In the genomic region with DNA sequence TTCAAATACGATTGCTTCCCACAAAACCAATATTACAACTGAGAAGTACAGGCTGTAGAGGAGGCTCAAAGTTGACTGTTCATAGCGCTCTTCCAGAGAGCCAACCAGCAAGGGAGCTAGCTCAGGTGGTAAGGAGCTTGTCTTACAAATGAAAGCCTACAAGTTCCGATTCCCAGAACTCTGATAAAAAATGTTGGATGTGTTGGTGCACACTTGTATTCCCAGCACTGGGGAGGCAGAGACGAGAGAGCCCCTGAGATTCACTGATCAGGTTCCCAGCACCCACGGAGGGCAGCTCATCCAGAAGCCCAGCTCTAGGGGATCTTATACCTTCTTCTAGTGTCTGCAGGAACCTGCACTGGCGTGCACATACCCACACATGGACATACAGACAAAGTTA, we compare ENCODE assay signal across 21 mouse cellular contexts.
DNase-seq lines count a peak whose midpoint lies in the region; ATAC-seq lines count a peak whose summit lies in the region.
"Had no signal": no experiment of that assay in that cellular context is flagged by ENCODE, and none has a peak within 500 bp of the region (broad histone marks: within the 10 kb centered on the region; RNA-seq: fewer than 3 reads in every experiment).

No protein-coding gene starts in this region.

- no peaks in the 10 kb centered on the region for H3K9me3 ChIP-seq in heart, embryonic 11.5 days (replicated peaks; ENCODE audit: control insufficient read depth, low read length)
- no peaks in the 10 kb centered on the region for H3K9me3 ChIP-seq in heart, embryonic 10.5 days
- H3K9me3 ChIP-seq in midbrain, embryonic 11.5 days (ENCODE audit: control insufficient read depth, low read length) = no peaks in the 10 kb centered on the region; the same call in 1 of the 2 replicates
- H3K9me3 ChIP-seq in midbrain, embryonic 13.5 days = no peaks in the 10 kb centered on the region

- no peak overlapping the region for H3K4me3 ChIP-seq in heart, embryonic 11.5 days (ENCODE audit: low read depth, low read length)
- no peak overlapping the region for H3K4me3 ChIP-seq in heart, embryonic 10.5 days
- no peak overlapping the region for H3K4me3 ChIP-seq in midbrain, embryonic 11.5 days (ENCODE audit: low read depth, low read length)
- H3K4me3 ChIP-seq in midbrain, embryonic 13.5 days (replicated peaks) = no peak overlapping the region

- DNase-seq in heart, adult 11 months = peak; percentile 72
- peak; percentile 59 for DNase-seq in heart, embryonic 10.5 days (ENCODE audit: low spot score)
- no peak for DNase-seq in heart, postnatal 4 days
- peak; percentile 39 for DNase-seq in midbrain, embryonic 11.5 days (ENCODE audit: low spot score, missing footprints)
- DNase-seq: adrenal gland, adult 2 months; adrenal gland, adult 8-10 months; adrenal gland, postnatal 10 days; adrenal gland, postnatal 14 days; adrenal gland, postnatal 25 days; adrenal gland, postnatal 36 days; B cell, adult 2 months; cerebellum, adult 11 months; cerebellum, adult 11-12 months; cerebellum, adult 18-20 months had no signal

- H3K27ac ChIP-seq in heart, embryonic 11.5 days (ENCODE audit: low read depth, low read length) = no peak overlapping the region
- no peak overlapping the region for H3K27ac ChIP-seq in heart, embryonic 10.5 days
- H3K27ac ChIP-seq in midbrain, embryonic 11.5 days (ENCODE audit: low read depth, low read length) = no peak overlapping the region
- H3K27ac ChIP-seq in midbrain, embryonic 13.5 days = no peak overlapping the region

- no peak overlapping the region for H3K4me2 ChIP-seq in heart, embryonic 11.5 days
- H3K4me2 ChIP-seq in midbrain, embryonic 11.5 days = no peak overlapping the region
- H3K4me2 ChIP-seq in midbrain, embryonic 13.5 days (replicated peaks) = no peak overlapping the region

- WGBS in heart, embryonic 11.5 days (ENCODE audit: insufficient replicate concordance) = 84% methylated on average over 6 of the region's 6 CpGs
- 84% methylated on average over 6 of the region's 6 CpGs for WGBS in heart, embryonic 10.5 days
- WGBS in midbrain, embryonic 11.5 days = 92% methylated on average over 6 of the region's 6 CpGs
- WGBS in midbrain, embryonic 13.5 days = 95% methylated on average over 6 of the region's 6 CpGs

- H3K27me3 ChIP-seq in heart, embryonic 11.5 days (ENCODE audit: control insufficient read depth, insufficient read depth, low read length) = no peaks in the 10 kb centered on the region
- H3K27me3 ChIP-seq in heart, embryonic 10.5 days (ENCODE audit: insufficient read depth, poor library complexity, severe bottlenecking) = no peaks in the 10 kb centered on the region; the same call in 1 of the 2 replicates
- H3K27me3 ChIP-seq in midbrain, embryonic 11.5 days (ENCODE audit: control insufficient read depth, insufficient read depth, low read length) = no peaks in the 10 kb centered on the region
- no peaks in the 10 kb centered on the region for H3K27me3 ChIP-seq in midbrain, embryonic 13.5 days
- H3K27me3 ChIP-seq: CH12.LX, Patski had no signal

- no peak for ATAC-seq in heart, embryonic 11.5 days (replicated peaks; ENCODE audit: insufficient number of reproducible peaks, low FRiP score, low TSS enrichment)
- no peak for ATAC-seq in midbrain, embryonic 11.5 days (ENCODE audit: low FRiP score)
- ATAC-seq in midbrain, embryonic 13.5 days = no peak
- ATAC-seq: activated CD4-positive, CD25-positive, alpha-beta regulatory T cell, adult 4 months; CD4-positive, CD25-positive, alpha-beta regulatory T cell, adult 4 months; Patski had no signal

- H3K9ac ChIP-seq in heart, embryonic 11.5 days (ENCODE audit: low read depth, low read length) = no peak overlapping the region
- H3K9ac ChIP-seq in midbrain, embryonic 11.5 days (ENCODE audit: low read length) = no peak overlapping the region
- H3K9ac ChIP-seq in midbrain, embryonic 13.5 days (replicated peaks) = no peak overlapping the region

- no peaks in the 10 kb centered on the region for H3K4me1 ChIP-seq in heart, embryonic 11.5 days (ENCODE audit: control insufficient read depth, insufficient read depth, low read length)
- no peaks in the 10 kb centered on the region for H3K4me1 ChIP-seq in heart, embryonic 10.5 days
- H3K4me1 ChIP-seq in midbrain, embryonic 11.5 days (ENCODE audit: control insufficient read depth, insufficient read depth, low read length) = peaks cover 6% of the 10 kb centered on the region; the same call in 1 of the 2 replicates
- peaks cover 15% of the 10 kb centered on the region for H3K4me1 ChIP-seq in midbrain, embryonic 13.5 days (replicated peaks)

- H3K36me3 ChIP-seq in heart, embryonic 11.5 days (ENCODE audit: control insufficient read depth, insufficient read depth, low read length) = no peaks in the 10 kb centered on the region
- no peaks in the 10 kb centered on the region for H3K36me3 ChIP-seq in heart, embryonic 10.5 days
- no peaks in the 10 kb centered on the region for H3K36me3 ChIP-seq in midbrain, embryonic 11.5 days (ENCODE audit: control insufficient read depth, insufficient read depth, low read length)
- no peaks in the 10 kb centered on the region for H3K36me3 ChIP-seq in midbrain, embryonic 13.5 days
- H3K36me3 ChIP-seq: G1E had no signal
